Comparison of ENCODE assay signal across 8 mouse cellular contexts in the genomic region with DNA sequence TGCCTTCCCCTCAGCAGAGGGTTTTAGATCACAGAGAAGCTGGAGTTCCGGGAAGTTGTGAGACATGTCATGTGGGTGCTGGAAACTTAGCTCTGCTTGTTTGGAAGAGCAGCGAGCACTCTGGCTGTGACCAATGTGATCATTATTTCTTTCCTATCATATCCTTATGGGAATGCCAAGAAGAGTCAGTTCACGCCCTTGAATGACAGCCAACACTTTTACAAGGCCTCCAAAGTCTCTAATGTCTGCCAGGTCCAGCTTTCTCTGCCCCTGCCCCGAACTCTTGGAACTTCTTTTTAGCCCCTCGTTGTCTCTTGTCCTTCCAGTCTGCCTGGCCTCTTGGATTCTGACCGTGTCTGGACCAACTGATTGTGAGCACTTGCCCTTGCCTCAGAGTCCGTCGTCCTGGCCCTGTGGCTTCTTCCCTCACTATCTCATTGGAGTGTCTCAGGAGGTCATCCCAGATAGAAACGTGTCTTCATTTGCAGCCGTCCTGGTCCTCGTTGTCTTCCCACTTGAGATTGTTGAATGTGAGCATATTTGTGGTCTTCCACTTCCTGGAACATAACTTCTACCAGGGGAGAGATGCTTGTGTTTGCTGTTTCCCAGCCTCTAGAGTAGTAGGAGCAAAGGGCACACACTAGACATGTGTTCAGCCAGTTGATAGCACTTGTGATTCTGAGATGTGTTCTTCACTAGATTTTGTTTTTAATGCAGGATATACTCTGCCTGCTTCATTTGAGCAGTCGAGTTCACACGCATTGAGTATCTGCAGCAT.
DNase-seq lines count a peak whose midpoint lies in the region; ATAC-seq and TF ChIP-seq lines count a peak whose summit lies in the region.

No protein-coding gene starts in this region.

- peak; percentile 45 for DNase-seq in ovary, adult 18-20 months (ENCODE audit: low spot score)
- DNase-seq in ovary, postnatal 14 days (ENCODE audit: low spot score): no peak
- no peak for DNase-seq in hindbrain, postnatal 0 days (ENCODE audit: low spot score)
- peak; percentile 57 for DNase-seq in skeletal muscle tissue, adult 2 months (ENCODE audit: low read depth, low spot score)
- DNase-seq in urinary bladder, postnatal 25 days (ENCODE audit: low spot score): no peak

- H3K4me1 ChIP-seq in forebrain, embryonic 13.5 days: peaks cover 75% of the 10 kb centered on the region
- peaks cover 66% of the 10 kb centered on the region for H3K4me1 ChIP-seq in forebrain, embryonic 15.5 days
- H3K4me1 ChIP-seq in hindbrain, postnatal 0 days (ENCODE audit: insufficient read depth, low read length): peaks cover 63% of the 10 kb centered on the region

- no peak for TF ChIP-seq CTCF in hindbrain, postnatal 0 days (IDR thresholded peaks at IDR 0.05; ENCODE audit: low read depth)

- H3K9me3 ChIP-seq in forebrain, embryonic 13.5 days (replicated peaks): no peaks in the 10 kb centered on the region
- no peaks in the 10 kb centered on the region for H3K9me3 ChIP-seq in forebrain, embryonic 15.5 days
- no peaks in the 10 kb centered on the region for H3K9me3 ChIP-seq in hindbrain, postnatal 0 days (ENCODE audit: low read length)

- H3K27ac ChIP-seq in forebrain, embryonic 13.5 days: no peak overlapping the region
- H3K27ac ChIP-seq in forebrain, embryonic 15.5 days (replicated peaks): no peak overlapping the region; the same call in 1 of the 2 replicates
- H3K27ac ChIP-seq in hindbrain, postnatal 0 days: peak overlapping the region; percentile 68

- 85% methylated on average over 13 of the region's 13 CpGs for WGBS in forebrain, embryonic 13.5 days
- WGBS in forebrain, embryonic 15.5 days: 79% methylated on average over 13 of the region's 13 CpGs
- 48% methylated on average over 13 of the region's 13 CpGs for WGBS in hindbrain, postnatal 0 days

- H3K4me2 ChIP-seq in forebrain, embryonic 13.5 days: no peak overlapping the region
- H3K4me2 ChIP-seq in forebrain, embryonic 15.5 days (replicated peaks): no peak overlapping the region
- no peak overlapping the region for H3K4me2 ChIP-seq in hindbrain, postnatal 0 days (ENCODE audit: low read depth, low read length)

- ATAC-seq in forebrain, embryonic 13.5 days: no peak
- no peak for ATAC-seq in forebrain, embryonic 15.5 days (replicated peaks)
- ATAC-seq in hindbrain, postnatal 0 days: no peak
- ATAC-seq in erythroid progenitor cell, adult 5-6 weeks (replicated peaks; ENCODE audit: low FRiP score, poor library complexity, severe bottlenecking): no peak

- H3K9ac ChIP-seq in forebrain, embryonic 13.5 days: peak overlapping the region; percentile 27
- H3K9ac ChIP-seq in forebrain, embryonic 15.5 days (replicated peaks): no peak overlapping the region
- H3K9ac ChIP-seq in hindbrain, postnatal 0 days (replicated peaks; ENCODE audit: low read length): no peak overlapping the region

- no peaks in the 10 kb centered on the region for H3K27me3 ChIP-seq in forebrain, embryonic 13.5 days
- no peaks in the 10 kb centered on the region for H3K27me3 ChIP-seq in forebrain, embryonic 15.5 days
- no peaks in the 10 kb centered on the region for H3K27me3 ChIP-seq in hindbrain, postnatal 0 days (ENCODE audit: insufficient read depth, low read length)

- H3K4me3 ChIP-seq in forebrain, embryonic 13.5 days: no peak overlapping the region
- H3K4me3 ChIP-seq in forebrain, embryonic 15.5 days: no peak overlapping the region
- H3K4me3 ChIP-seq in hindbrain, postnatal 0 days (ENCODE audit: low read length): no peak overlapping the region

- H3K36me3 ChIP-seq in forebrain, embryonic 13.5 days (ENCODE audit: poor library complexity, severe bottlenecking): peaks cover 9% of the 10 kb centered on the region
- H3K36me3 ChIP-seq in forebrain, embryonic 15.5 days: peaks cover 6% of the 10 kb centered on the region; the same call in 1 of the 2 replicates
- H3K36me3 ChIP-seq in hindbrain, postnatal 0 days (ENCODE audit: insufficient read depth, low read length): no peaks in the 10 kb centered on the region

Comparison
In these comparisons a context has a peak if more than half of its experiments do, and no peak if none do; other contexts are left out.
1. DNase-seq: peak in ovary, adult 18-20 months (single experiment) and skeletal muscle tissue, adult 2 months (single experiment); none in ovary, postnatal 14 days (single experiment), hindbrain, postnatal 0 days (single experiment) and urinary bladder, postnatal 25 days (single experiment).